Comparison of ENCODE assay signal across 9 mouse cellular contexts in the genomic region with DNA sequence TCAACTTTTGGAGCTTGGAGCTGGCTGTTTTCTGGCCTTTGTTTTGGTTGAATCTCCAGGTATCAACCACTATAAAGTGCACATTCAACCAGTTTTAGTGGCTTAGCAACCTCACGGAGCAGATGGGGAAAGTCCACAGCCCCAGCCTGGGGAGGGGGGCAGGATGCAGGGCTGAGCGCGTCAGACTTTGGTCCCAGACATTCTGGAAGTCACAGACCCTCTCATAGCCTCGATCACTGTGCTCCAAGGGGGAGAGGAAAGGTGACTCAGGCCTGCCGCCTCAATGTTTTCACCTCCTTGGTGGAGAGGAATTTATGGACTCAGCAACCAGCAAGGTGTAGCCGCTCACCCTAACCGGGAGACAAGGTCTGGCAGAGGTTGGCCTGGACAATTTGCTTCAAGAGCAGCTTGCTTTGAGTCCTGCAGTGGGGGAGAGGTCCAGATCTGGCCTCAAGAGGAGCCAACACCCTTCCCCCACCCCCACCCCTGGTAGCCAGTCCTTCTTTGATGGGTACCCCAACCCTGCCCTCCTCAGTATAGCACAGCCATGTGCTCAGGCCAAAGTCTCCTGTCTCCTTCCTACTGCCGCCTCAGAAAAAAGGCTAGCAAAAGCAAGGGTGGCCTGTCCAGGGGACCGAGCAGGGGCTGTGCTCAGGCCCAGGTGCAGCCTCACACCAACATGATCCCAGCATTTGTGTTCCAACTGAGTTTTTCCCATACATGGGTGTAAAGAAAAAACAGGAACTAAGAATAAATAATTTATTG. TPM values are rescaled to one million over a fixed set of nuclear protein-coding genes. Genes with fewer than 3 reads are reported as not detected.
DNase-seq lines count a peak whose midpoint lies in the region; ATAC-seq and TF ChIP-seq lines count a peak whose summit lies in the region.
"Had no signal": no experiment of that assay in that cellular context is flagged by ENCODE, and none has a peak within 500 bp of the region (broad histone marks: within the 10 kb centered on the region; RNA-seq: fewer than 3 reads in every experiment).

No protein-coding gene starts in this region.

- 66% methylated on average over 9 of the region's 9 CpGs for WGBS in heart, embryonic 10.5 days
- WGBS in heart, adult 2 months, result 74% methylated on average over 9 of the region's 9 CpGs
- 69% methylated on average over 9 of the region's 9 CpGs for WGBS in forebrain, embryonic 13.5 days
- 43% methylated on average over 9 of the region's 9 CpGs for WGBS in kidney, embryonic 16.5 days
- 71% methylated on average over 9 of the region's 9 CpGs for WGBS in midbrain, embryonic 16.5 days

- no peaks in the 10 kb centered on the region for H3K79me2 ChIP-seq in heart, adult 2 months (replicated peaks; ENCODE audit: control insufficient read depth, insufficient read depth, low read length)

- intact Hi-C loops in heart, adult 2 months (cut with DNase I), result no loop called here

- no peaks in the 10 kb centered on the region for H3K9me3 ChIP-seq in heart, embryonic 10.5 days
- H3K9me3 ChIP-seq in forebrain, embryonic 13.5 days (replicated peaks), result no peaks in the 10 kb centered on the region
- H3K9me3 ChIP-seq in kidney, embryonic 16.5 days (ENCODE audit: low read length), result no peaks in the 10 kb centered on the region
- H3K9me3 ChIP-seq in midbrain, embryonic 16.5 days (replicated peaks; ENCODE audit: control insufficient read depth, low read length, poor library complexity, severe bottlenecking), result no peaks in the 10 kb centered on the region

- peak overlapping the region; percentile 62; the same call in 1 of the 2 replicates for H3K27ac ChIP-seq in heart, embryonic 10.5 days
- H3K27ac ChIP-seq in heart, adult 2 months, result no peak overlapping the region
- H3K27ac ChIP-seq in forebrain, embryonic 13.5 days, result no peak overlapping the region
- H3K27ac ChIP-seq in kidney, embryonic 16.5 days (ENCODE audit: low read length), result peak overlapping the region; percentile 83
- H3K27ac ChIP-seq in midbrain, embryonic 16.5 days (ENCODE audit: low read length), result peak overlapping the region; percentile 23; the same call in 1 of the 2 replicates

- peak overlapping the region; percentile 37 for H3K4me3 ChIP-seq in heart, embryonic 10.5 days
- H3K4me3 ChIP-seq in heart, adult 2 months, result no peak overlapping the region
- H3K4me3 ChIP-seq in forebrain, embryonic 13.5 days, result peak overlapping the region; percentile 14; the same call in 1 of the 2 replicates
- peak overlapping the region; percentile 31 for H3K4me3 ChIP-seq in kidney, embryonic 16.5 days (ENCODE audit: low read length)
- peak overlapping the region; percentile 33 for H3K4me3 ChIP-seq in midbrain, embryonic 16.5 days (ENCODE audit: low read depth, low read length)

- H3K27me3 ChIP-seq in heart, embryonic 10.5 days (ENCODE audit: insufficient read depth, poor library complexity, severe bottlenecking), result peaks cover 42% of the 10 kb centered on the region
- H3K27me3 ChIP-seq in heart, adult 2 months (ENCODE audit: control insufficient read depth, insufficient read depth, low read length), result no peaks in the 10 kb centered on the region
- H3K27me3 ChIP-seq in forebrain, embryonic 13.5 days, result 0 out of 2 replicates have a peak, but pooled peaks cover 3% of the 10 kb centered on the region
- no peaks in the 10 kb centered on the region for H3K27me3 ChIP-seq in kidney, embryonic 16.5 days (ENCODE audit: insufficient read depth, low read length)
- H3K27me3 ChIP-seq in midbrain, embryonic 16.5 days (ENCODE audit: control insufficient read depth, insufficient read depth, low read depth, low read length), result no peaks in the 10 kb centered on the region

- no peak for TF ChIP-seq EP300 in heart, adult 2 months (IDR thresholded peaks at IDR 0.05; ENCODE audit: insufficient read depth, low read depth, low read length)

- no peak for DNase-seq in heart, embryonic 10.5 days (ENCODE audit: low spot score)
- DNase-seq in heart, adult 2 months, result no peak
- no peak for DNase-seq in cerebellum, adult 9-10 months
- no peak for DNase-seq in layer of hippocampus, postnatal 25 days (ENCODE audit: extremely low spot score in 1 of 2, low spot score in 1 of 2)
- no peak for DNase-seq in adrenal gland, postnatal 25 days

- peak overlapping the region; percentile 55 for H3K4me2 ChIP-seq in forebrain, embryonic 13.5 days
- peak overlapping the region; percentile 52 for H3K4me2 ChIP-seq in kidney, embryonic 16.5 days (replicated peaks; ENCODE audit: low read depth, low read length)
- H3K4me2 ChIP-seq in midbrain, embryonic 16.5 days (ENCODE audit: low read length), result peak overlapping the region; percentile 74

- TF ChIP-seq POLR2A in heart, adult 2 months (IDR thresholded peaks at IDR 0.05; ENCODE audit: insufficient read depth, low read depth, low read length), result no peak

- ATAC-seq in forebrain, embryonic 13.5 days, result peak; percentile 75
- peak; percentile 87 for ATAC-seq in kidney, embryonic 16.5 days (ENCODE audit: low FRiP score, low TSS enrichment)
- ATAC-seq in midbrain, embryonic 16.5 days, result peak; percentile 79

- H3K9ac ChIP-seq in heart, adult 2 months (ENCODE audit: low read depth, low read length), result no peak overlapping the region
- no peak overlapping the region for H3K9ac ChIP-seq in forebrain, embryonic 13.5 days
- peak overlapping the region; percentile 24 for H3K9ac ChIP-seq in kidney, embryonic 16.5 days (replicated peaks; ENCODE audit: low read length)
- peak overlapping the region; percentile 80; the same call in 1 of the 2 replicates for H3K9ac ChIP-seq in midbrain, embryonic 16.5 days (ENCODE audit: low read depth, low read length)

- H3K36me3 ChIP-seq in heart, embryonic 10.5 days, result no peaks in the 10 kb centered on the region
- H3K36me3 ChIP-seq in heart, adult 2 months (ENCODE audit: control insufficient read depth, insufficient read depth, low read length), result no peaks in the 10 kb centered on the region
- H3K36me3 ChIP-seq in forebrain, embryonic 13.5 days (ENCODE audit: poor library complexity, severe bottlenecking), result no peaks in the 10 kb centered on the region
- no peaks in the 10 kb centered on the region for H3K36me3 ChIP-seq in kidney, embryonic 16.5 days (ENCODE audit: insufficient read depth, low read length)
- no peaks in the 10 kb centered on the region for H3K36me3 ChIP-seq in midbrain, embryonic 16.5 days (ENCODE audit: control insufficient read depth, insufficient read depth, low read length)

- peaks cover 22% of the 10 kb centered on the region for H3K4me1 ChIP-seq in heart, embryonic 10.5 days
- H3K4me1 ChIP-seq in heart, adult 2 months (ENCODE audit: control insufficient read depth, insufficient read depth, low read length), result no peaks in the 10 kb centered on the region
- 0 out of 2 replicates have a peak, but pooled peaks cover 3% of the 10 kb centered on the region for H3K4me1 ChIP-seq in forebrain, embryonic 13.5 days
- H3K4me1 ChIP-seq in kidney, embryonic 16.5 days (ENCODE audit: insufficient read depth, low read length), result peaks cover 9% of the 10 kb centered on the region
- peaks cover 6% of the 10 kb centered on the region; the same call in 1 of the 2 replicates for H3K4me1 ChIP-seq in midbrain, embryonic 16.5 days (ENCODE audit: control insufficient read depth, insufficient read depth, low read length)

- no peak for TF ChIP-seq CTCF in heart, adult 2 months (IDR thresholded peaks at IDR 0.05)

RNA-seq across cellular contexts. Expression of gene Prss22, which starts 4.9 kb away (rescaled TPM):
- polyA plus RNA-seq in heart, embryonic 10.5 days (2016; fragmentation: Nextera tagmentation; extraction: Ambion mirVana), result 0.25 and 1.2 TPM in 2 replicates
- not detected for total RNA-seq in heart, adult 2 months (2021)
- not detected in 2 replicates for polyA plus RNA-seq in heart, adult 2 months (2012; rRNA removed)
- polyA plus RNA-seq in forebrain, embryonic 13.5 days (2015; fragmentation: Nextera tagmentation; extraction: Ambion mirVana), result not detected in 2 replicates
- 0.39 and 0.82 TPM in 2 replicates for polyA plus RNA-seq in kidney, embryonic 16.5 days (2015; fragmentation: Nextera tagmentation; extraction: Ambion mirVana)
- not detected in 2 replicates for polyA plus RNA-seq in midbrain, embryonic 16.5 days (2015; fragmentation: Nextera tagmentation; extraction: Ambion mirVana)
- not detected for total RNA-seq in layer of hippocampus, postnatal 25 days (2021)
- not detected in 2 replicates for total RNA-seq in adrenal gland, postnatal 25 days (2021)
- total RNA-seq: layer of hippocampus, postnatal 10 days had no signal

RNA-seq across cellular contexts. Expression of gene Prss30, which starts 12.6 kb away (rescaled TPM):
- 0.18 TPM in 1 of 2 replicates, not detected in the other for polyA plus RNA-seq in heart, embryonic 10.5 days (2016; fragmentation: Nextera tagmentation; extraction: Ambion mirVana)
- total RNA-seq in heart, adult 2 months (2021), result not detected
- 0.12 TPM in 2 replicates for polyA plus RNA-seq in heart, adult 2 months (2012; rRNA removed)
- not detected in 2 replicates for polyA plus RNA-seq in forebrain, embryonic 13.5 days (2015; fragmentation: Nextera tagmentation; extraction: Ambion mirVana)
- 0.14 and 0.23 TPM in 2 replicates for polyA plus RNA-seq in kidney, embryonic 16.5 days (2015; fragmentation: Nextera tagmentation; extraction: Ambion mirVana)
- polyA plus RNA-seq in midbrain, embryonic 16.5 days (2015; fragmentation: Nextera tagmentation; extraction: Ambion mirVana), result 0.24 TPM in 1 of 2 replicates, not detected in the other
- total RNA-seq in layer of hippocampus, postnatal 25 days (2021), result under 1 TPM in 1 of 2 experiments, not detected in 1; 0.23 TPM
- total RNA-seq in adrenal gland, postnatal 25 days (2021), result 0.36 TPM in 1 of 2 replicates, not detected in the other

RNA-seq across cellular contexts. Expression of gene Sbpl, which starts 37.9 kb away (rescaled TPM):
- polyA plus RNA-seq in heart, embryonic 10.5 days (2016; fragmentation: Nextera tagmentation; extraction: Ambion mirVana), result not detected in 2 replicates
- total RNA-seq in heart, adult 2 months (2021), result not detected
- polyA plus RNA-seq in heart, adult 2 months (2012; rRNA removed), result not detected in 2 replicates
- polyA plus RNA-seq in forebrain, embryonic 13.5 days (2015; fragmentation: Nextera tagmentation; extraction: Ambion mirVana), result not detected in 2 replicates
- polyA plus RNA-seq in kidney, embryonic 16.5 days (2015; fragmentation: Nextera tagmentation; extraction: Ambion mirVana), result not detected in 2 replicates
- polyA plus RNA-seq in midbrain, embryonic 16.5 days (2015; fragmentation: Nextera tagmentation; extraction: Ambion mirVana), result not detected in 2 replicates
- total RNA-seq in layer of hippocampus, postnatal 25 days (2021), result not detected
- not detected in 2 replicates for total RNA-seq in adrenal gland, postnatal 25 days (2021)
- total RNA-seq: layer of hippocampus, postnatal 10 days had no signal

RNA-seq across cellular contexts. Expression of gene Prss27, which starts 45.0 kb away (rescaled TPM):
- polyA plus RNA-seq in heart, embryonic 10.5 days (2016; fragmentation: Nextera tagmentation; extraction: Ambion mirVana), result 0.38 and 1.2 TPM in 2 replicates
- total RNA-seq in heart, adult 2 months (2021), result not detected
- polyA plus RNA-seq in heart, adult 2 months (2012; rRNA removed), result not detected in 2 replicates
- polyA plus RNA-seq in forebrain, embryonic 13.5 days (2015; fragmentation: Nextera tagmentation; extraction: Ambion mirVana), result 0.19 and 0.26 TPM in 2 replicates
- 0.23 and 0.37 TPM in 2 replicates for polyA plus RNA-seq in kidney, embryonic 16.5 days (2015; fragmentation: Nextera tagmentation; extraction: Ambion mirVana)
- polyA plus RNA-seq in midbrain, embryonic 16.5 days (2015; fragmentation: Nextera tagmentation; extraction: Ambion mirVana), result 0.19 and 0.27 TPM in 2 replicates
- total RNA-seq in layer of hippocampus, postnatal 25 days (2021), result not detected
- 0.43 TPM in 1 of 2 replicates, not detected in the other for total RNA-seq in adrenal gland, postnatal 25 days (2021)
- total RNA-seq: layer of hippocampus, postnatal 10 days had no signal

RNA-seq across cellular contexts. Expression of gene Sbp, which starts 51.5 kb away (rescaled TPM):
- 0.21 TPM in 1 of 2 replicates, not detected in the other for polyA plus RNA-seq in heart, embryonic 10.5 days (2016; fragmentation: Nextera tagmentation; extraction: Ambion mirVana)
- not detected for total RNA-seq in heart, adult 2 months (2021)
- not detected in 2 replicates for polyA plus RNA-seq in heart, adult 2 months (2012; rRNA removed)
- not detected in 2 replicates for polyA plus RNA-seq in forebrain, embryonic 13.5 days (2015; fragmentation: Nextera tagmentation; extraction: Ambion mirVana)
- polyA plus RNA-seq in kidney, embryonic 16.5 days (2015; fragmentation: Nextera tagmentation; extraction: Ambion mirVana), result not detected in 2 replicates
- not detected in 2 replicates for polyA plus RNA-seq in midbrain, embryonic 16.5 days (2015; fragmentation: Nextera tagmentation; extraction: Ambion mirVana)
- not detected for total RNA-seq in layer of hippocampus, postnatal 25 days (2021)
- total RNA-seq in adrenal gland, postnatal 25 days (2021), result not detected in 2 replicates
- total RNA-seq: layer of hippocampus, postnatal 10 days had no signal

Comparison
In these comparisons a context has a peak if more than half of its experiments do, and no peak if none do; other contexts are left out.
1. H3K27ac ChIP-seq: peak in heart, embryonic 10.5 days (single experiment), kidney, embryonic 16.5 days (single experiment) and midbrain, embryonic 16.5 days (single experiment); none in heart, adult 2 months (single experiment) and forebrain, embryonic 13.5 days (single experiment).
2. H3K9ac ChIP-seq: peak in kidney, embryonic 16.5 days (single experiment) and midbrain, embryonic 16.5 days (single experiment); none in heart, adult 2 months (single experiment) and forebrain, embryonic 13.5 days (single experiment).
3. Peak in every context shown above with its lines, with median percentiles within 50 percentile points of each other: ATAC-seq and H3K4me2 ChIP-seq.